Mouse (Mus musculus): ENCODE data around the gene Vmn2r21. TPM values are rescaled to one million over a fixed set of nuclear protein-coding genes. Genes with fewer than 3 reads are reported as not detected.

Gene Vmn2r21
- total and polyA plus RNA-seq, 3 experiments, result not detected

Other genes with a start within 250 kb of the Vmn2r21 start
- gene Clec4e, start 243.5 kb downstream of the Vmn2r21 start, total RNA-seq (2012; rRNA removed), result 0.10 and 0.23 TPM in 2 replicates
- under 1 TPM in 1 of 2 experiments, not detected in 1; 0.40 TPM for gene Clec4e, start 243.5 kb downstream of the Vmn2r21 start, polyA plus RNA-seq (2012; ENCODE audit: insufficient read depth in 1 of 2, insufficient read length in 2 of 2, low read depth in 1 of 2, low replicate concordance in 2 of 2, missing spikeins in 1 of 2)
- not detected in 2 replicates for gene Vmn2r19, start 225.1 kb downstream of the Vmn2r21 start, total RNA-seq (2012; rRNA removed)
- not detected for gene Vmn2r19, start 225.1 kb downstream of the Vmn2r21 start, polyA plus RNA-seq (2012; ENCODE audit: insufficient read depth in 1 of 2, insufficient read length in 2 of 2, low read depth in 1 of 2, low replicate concordance in 2 of 2, missing spikeins in 1 of 2)
- not detected in 2 replicates for gene Vmn2r20, start 115.3 kb downstream of the Vmn2r21 start, total RNA-seq (2012; rRNA removed)
- under 1 TPM in 1 of 2 experiments, not detected in 1; under 0.01 TPM for gene Vmn2r20, start 115.3 kb downstream of the Vmn2r21 start, polyA plus RNA-seq (2012; ENCODE audit: insufficient read depth in 1 of 2, insufficient read length in 2 of 2, low read depth in 1 of 2, low replicate concordance in 2 of 2, missing spikeins in 1 of 2)
- gene Vmn2r22, start 117.3 kb upstream of the Vmn2r21 start, total RNA-seq (2012; rRNA removed), result not detected in 2 replicates
- 10 to 100 TPM in 1 of 2 experiments, not detected in 1; 40.4 TPM for gene Vmn2r22, start 117.3 kb upstream of the Vmn2r21 start, polyA plus RNA-seq (2012; ENCODE audit: insufficient read depth in 1 of 2, insufficient read length in 2 of 2, low read depth in 1 of 2, low replicate concordance in 2 of 2, missing spikeins in 1 of 2)
- not detected in 2 replicates for gene Vmn2r23, start 169.3 kb upstream of the Vmn2r21 start, total RNA-seq (2012; rRNA removed)
- not detected for gene Vmn2r23, start 169.3 kb upstream of the Vmn2r21 start, polyA plus RNA-seq (2012; ENCODE audit: insufficient read depth in 1 of 2, insufficient read length in 2 of 2, low read depth in 1 of 2, low replicate concordance in 2 of 2, missing spikeins in 1 of 2)
- gene Vmn2r24, start 245.5 kb upstream of the Vmn2r21 start, total RNA-seq (2012; rRNA removed), result not detected in 2 replicates
- under 1 TPM in 1 of 2 experiments, not detected in 1; 0.01 TPM for gene Vmn2r24, start 245.5 kb upstream of the Vmn2r21 start, polyA plus RNA-seq (2012; ENCODE audit: insufficient read depth in 1 of 2, insufficient read length in 2 of 2, low read depth in 1 of 2, low replicate concordance in 2 of 2, missing spikeins in 1 of 2)

Data from MEL (cell line).